11 mouse cellular contexts compared by ENCODE assay signal in the genomic region with DNA sequence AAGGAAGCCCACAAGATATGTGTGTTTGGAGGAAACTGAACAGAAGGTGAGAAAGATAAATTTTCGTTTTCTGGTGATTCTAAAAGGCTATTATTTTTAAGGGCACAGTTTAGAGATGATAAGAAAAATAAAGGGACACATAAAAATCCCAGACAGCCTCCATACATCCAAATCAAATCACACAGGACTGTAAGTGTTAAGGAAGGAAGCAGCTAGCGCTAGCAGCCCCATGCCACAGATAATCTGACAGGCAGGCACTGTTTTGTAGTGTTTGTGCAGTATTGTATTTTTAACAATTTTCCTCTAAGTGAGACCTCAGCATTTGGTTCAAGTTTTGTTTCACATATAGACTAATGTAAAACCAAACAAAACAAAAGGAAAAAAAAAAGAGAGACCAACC.
"Had no signal": no experiment of that assay in that cellular context is flagged by ENCODE, and none has a peak within 500 bp of the region (broad histone marks: within the 10 kb centered on the region; RNA-seq: fewer than 3 reads in every experiment).

No protein-coding gene starts in this region.

- H3K4me3 ChIP-seq: left cerebral cortex, adult 2 months; liver, embryonic 13.5 days; midbrain, embryonic 13.5 days had no signal

- H3K4me2 ChIP-seq: liver, embryonic 13.5 days; midbrain, embryonic 13.5 days had no signal

- H3K9ac ChIP-seq: liver, embryonic 13.5 days; midbrain, embryonic 13.5 days had no signal

- H3K9me3 ChIP-seq: liver, embryonic 13.5 days; midbrain, embryonic 13.5 days had no signal

- H3K27me3 ChIP-seq: liver, embryonic 13.5 days; midbrain, embryonic 13.5 days had no signal

- H3K4me1 ChIP-seq: liver, embryonic 13.5 days had no signal

- H3K36me3 ChIP-seq: liver, embryonic 13.5 days; midbrain, embryonic 13.5 days had no signal

- H3K27ac ChIP-seq: left cerebral cortex, adult 2 months; liver, embryonic 13.5 days had no signal

- DNase-seq: kidney, adult 9 months; kidney, postnatal 14 days; layer of hippocampus, postnatal 36 days; liver, embryonic 13.5 days; lung, adult 2 months; lung, postnatal 14 days; lung, postnatal 4 days; thymus, adult 18-20 months; thymus, postnatal 36 days had no signal
